Mouse (Mus musculus) cortical plate, adult 2 months (tissue): ENCODE results near the gene Myh7.

Experiments
- CTCF ChIP-seq: fragments of 200-500 bp; IDR thresholded peaks from 2 replicates; pipeline ENCODE4 v1.5.1; 2011; ENCODE audit warnings: mild to moderate bottlenecking, control low read depth, low read length; ENCODE audit not compliant: insufficient read depth; ENCODE audit errors: extremely low read depth
- POLR2A ChIP-seq: fragments of 200-500 bp; IDR thresholded peaks from 2 replicates; pipeline ENCODE4 v1.6.1; 2011; ENCODE audit warnings: mild to moderate bottlenecking, low read length, control low read depth; ENCODE audit not compliant: insufficient read depth; ENCODE audit errors: extremely low read depth

DNA sequence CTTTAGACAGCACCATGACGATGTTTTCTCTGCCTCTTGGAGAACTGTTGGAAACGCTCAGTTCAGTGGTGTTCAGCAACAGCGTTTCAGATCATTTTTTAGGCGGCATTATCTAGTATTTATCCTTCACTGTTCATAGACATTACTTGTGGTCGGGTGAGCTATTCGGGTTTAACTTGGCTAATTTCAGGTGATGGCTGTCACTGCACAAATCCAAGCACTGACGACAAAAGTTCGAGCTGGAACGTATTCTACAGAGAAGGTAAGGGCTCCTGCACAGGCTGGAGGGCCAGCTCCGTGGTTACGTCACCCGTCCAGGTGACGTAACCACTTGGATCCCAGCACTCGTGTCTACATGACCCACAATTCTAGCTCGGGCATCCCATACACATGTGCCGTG is 22.4 kb upstream of the Myh7 start:
- TF ChIP-seq CTCF (no peak), POLR2A (no peak)
